Mouse (Mus musculus) midbrain, embryonic 15.5 days (tissue): ENCODE measurements around the gene 4930402F06Rik. TPM values are rescaled to one million over a fixed set of nuclear protein-coding genes. Genes with fewer than 3 reads are reported as not detected.

Source experiments
- ATAC-seq: fragments of 200-750 bp; cut with Nextera tagmentation; replicated peaks from 2 replicates; pipeline ENCODE4 v1.8.0; 2017; ENCODE audit warnings: moderate TSS enrichment
- H3K27ac ChIP-seq: fragments of 300-500 bp; sonication (generic); 2 replicates; pipeline ENCODE4 v1.5.1; 2015; ENCODE audit warnings: mild to moderate bottlenecking, inconsistent platforms
- H3K27me3 ChIP-seq: fragments of 300-500 bp; sonication (generic); replicated peaks from 2 replicates; pipeline ENCODE4 v1.6.1; 2015; ENCODE audit warnings: inconsistent platforms
- H3K36me3 ChIP-seq: fragments of 300-500 bp; sonication (generic); replicated peaks from 2 replicates; pipeline ENCODE4 v1.6.1; 2015; ENCODE audit warnings: inconsistent platforms
- H3K4me1 ChIP-seq: fragments of 300-500 bp; sonication (generic); 2 replicates; pipeline ENCODE4 v1.6.1; 2015; ENCODE audit warnings: inconsistent platforms
- H3K4me2 ChIP-seq: fragments of 300-500 bp; sonication (generic); 2 replicates; pipeline ENCODE4 v1.6.1; 2015; ENCODE audit warnings: inconsistent platforms, mild to moderate bottlenecking, moderate library complexity
- H3K4me3 ChIP-seq: fragments of 300-500 bp; sonication (generic); 2 replicates; pipeline ENCODE4 v1.5.1; 2015; ENCODE audit warnings: mild to moderate bottlenecking, inconsistent platforms
- H3K9ac ChIP-seq: fragments of 300-500 bp; sonication (generic); 2 replicates; pipeline ENCODE4 v1.6.1; 2015; ENCODE audit warnings: mild to moderate bottlenecking, inconsistent platforms
- H3K9me3 ChIP-seq: fragments of 300-500 bp; sonication (generic); 2 replicates; pipeline ENCODE4 v1.6.1; 2016; ENCODE audit warnings: inconsistent platforms
- WGBS: fragments of 180-500 bp; shearing (Covaris S2); methylation state at CpG from one replicate; pipeline ENCODE4 v1.1.7; 2015; ENCODE audit warnings: mixed read lengths; 5-methylcytosine and 5-hydroxymethylcytosine counted together
- polyA plus RNA-seq: library from polyadenylated mRNA; unstranded; fragments of >200 nt; fragmentation: Nextera tagmentation; extraction: Ambion mirVana; gene quantifications from 2 replicates; pipeline ENCODE4 v1.2.1, GENCODE M21; 2015

The 4930402F06Rik gene
- polyA plus RNA-seq, 1 experiment from 2014 or later: not detected

DNA sequence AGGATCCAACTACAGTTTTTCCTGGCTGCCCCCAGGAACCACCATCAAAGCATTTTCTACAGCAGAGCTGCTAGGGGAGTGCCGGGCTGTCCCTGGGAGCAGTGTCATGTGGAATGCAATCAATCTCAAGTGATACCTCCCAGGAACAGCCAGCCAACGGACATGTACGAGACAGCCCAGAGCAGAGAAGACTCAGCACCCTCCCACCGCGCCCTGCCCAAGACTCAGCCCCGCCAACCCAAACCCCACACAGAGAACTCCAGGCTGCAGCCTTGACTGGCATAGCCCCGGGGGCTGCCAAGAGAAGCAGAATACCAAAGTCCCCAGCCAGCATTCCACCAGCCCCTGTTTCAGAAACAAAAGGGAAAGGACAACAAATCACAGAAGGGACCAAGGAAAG is 35.0 kb upstream of the 4930402F06Rik start:
- WGBS: 68% methylated on average over 7 of the region's 7 CpGs
- Histone ChIP-seq H3K4me1 (no peaks in the 10 kb centered on the region), H3K27ac (no peak overlapping the region), H3K4me2 (no peak overlapping the region), H3K9ac (no peak overlapping the region), H3K27me3 (no peaks in the 10 kb centered on the region), H3K4me3 (no peak overlapping the region), H3K9me3 (no peaks in the 10 kb centered on the region), H3K36me3 (no peaks in the 10 kb centered on the region)
- ATAC-seq: no peak

GRCm38 (mm10) chr2:35430806-35431205 is 33.8 kb upstream of the 4930402F06Rik start:
- 54% methylated on average over 8 of the region's 8 CpGs for WGBS
- Histone ChIP-seq H3K4me2 (no peak overlapping the region), H3K4me3 (no peak overlapping the region), H3K9me3 (no peaks in the 10 kb centered on the region), H3K27me3 (no peaks in the 10 kb centered on the region), H3K36me3 (no peaks in the 10 kb centered on the region), H3K9ac (no peak overlapping the region), H3K27ac (no peak overlapping the region), H3K4me1 (no peaks in the 10 kb centered on the region)
- ATAC-seq: no peak

DNA sequence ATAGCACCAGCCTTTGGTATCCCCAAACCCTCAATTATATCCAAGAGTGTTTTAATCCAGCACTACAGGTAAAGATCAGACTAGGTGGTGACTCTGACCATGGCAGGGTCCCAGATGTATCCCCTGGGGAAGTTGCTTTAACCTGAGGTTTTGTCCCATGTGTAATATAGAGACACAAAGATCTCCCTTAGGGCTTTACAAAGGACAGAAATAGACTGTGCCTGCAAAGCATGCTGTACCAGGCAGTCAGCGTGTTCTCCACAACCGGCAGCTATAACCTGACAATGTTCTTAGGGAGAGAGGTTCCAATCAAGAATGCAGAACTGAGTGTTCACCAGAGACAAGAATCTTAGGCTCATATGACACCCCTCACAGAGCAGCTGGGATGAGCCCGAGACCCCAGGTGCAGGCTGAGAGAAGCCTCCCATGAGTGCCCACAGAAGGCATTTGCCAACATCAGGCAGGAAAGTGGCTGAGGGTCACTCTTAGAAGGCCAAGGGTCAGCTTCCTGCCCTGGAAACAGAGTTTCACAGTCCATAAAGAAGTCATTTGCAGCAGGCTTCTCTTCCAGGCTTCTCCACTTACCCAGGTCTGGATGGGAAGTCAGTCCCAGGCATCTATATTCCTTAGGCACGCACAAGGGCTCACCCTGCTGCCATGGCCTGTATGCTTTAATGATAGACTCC is 31.8 kb upstream of the 4930402F06Rik start:
- Histone ChIP-seq H3K27me3 (no peaks in the 10 kb centered on the region), H3K4me2 (no peak overlapping the region), H3K9me3 (no peaks in the 10 kb centered on the region), H3K4me1 (no peaks in the 10 kb centered on the region), H3K4me3 (no peak overlapping the region), H3K9ac (no peak overlapping the region), H3K27ac (no peak overlapping the region), H3K36me3 (no peaks in the 10 kb centered on the region)
- no peak for ATAC-seq
- WGBS: 88% methylated on average over 4 of the region's 4 CpGs

DNA sequence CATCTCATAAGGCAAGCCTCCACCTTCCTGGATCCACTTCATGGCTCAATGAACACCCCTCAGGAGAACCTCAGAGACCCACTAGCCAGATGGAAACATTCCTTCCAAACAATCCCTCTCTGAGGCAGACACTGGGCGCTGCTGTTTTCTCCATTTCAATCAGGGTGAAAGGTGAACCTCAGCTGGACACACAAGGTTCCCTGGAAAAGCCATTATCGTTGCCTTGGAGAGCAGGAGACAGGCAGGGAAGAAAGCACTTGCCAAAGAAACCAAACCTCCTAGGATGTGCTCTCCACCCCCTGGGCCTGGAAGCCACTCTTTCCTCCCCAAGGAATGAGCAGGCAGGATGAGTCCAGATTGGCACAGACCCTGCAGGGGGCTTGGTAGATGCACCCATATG is 30.6 kb upstream of the 4930402F06Rik start:
- ATAC-seq: no peak
- WGBS: 33% methylated on average over 2 of the region's 2 CpGs
- no peaks in the 10 kb centered on the region for H3K9me3 ChIP-seq

DNA sequence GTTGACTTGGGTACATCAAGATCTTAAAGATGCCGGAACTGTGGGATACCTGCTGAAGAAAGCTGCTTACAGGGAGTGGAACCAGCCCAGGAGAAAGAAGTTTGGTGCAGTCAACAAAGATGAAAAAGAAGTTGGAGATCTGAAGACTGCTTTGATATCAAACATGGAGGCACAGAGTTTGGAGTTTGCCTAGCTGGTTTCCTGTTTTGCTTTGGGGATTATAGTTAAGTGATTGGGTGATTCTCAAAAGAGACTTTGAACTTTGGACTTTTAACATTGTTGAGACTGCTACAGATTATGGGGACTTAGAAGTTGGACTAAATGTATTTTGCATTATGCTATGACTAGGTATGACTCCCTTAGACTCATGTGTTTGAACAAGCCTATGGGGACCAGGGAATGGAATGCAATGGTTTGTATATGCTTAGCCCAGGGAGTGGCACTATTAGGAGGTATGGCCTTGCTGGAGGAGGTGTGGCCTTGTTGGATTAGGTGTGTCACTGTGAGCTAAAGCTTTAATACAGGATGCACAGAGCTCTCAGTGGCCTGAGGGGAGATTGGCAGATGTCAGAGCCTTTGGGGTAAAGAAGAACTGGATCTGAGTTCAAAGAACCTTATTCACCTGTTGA is 26.9 kb upstream of the 4930402F06Rik start:
- H3K4me3 ChIP-seq: no peak overlapping the region
- ATAC-seq: no peak
- H3K4me1 ChIP-seq: no peaks in the 10 kb centered on the region
- no peak overlapping the region for H3K4me2 ChIP-seq
- no peak overlapping the region for H3K9ac ChIP-seq
- no peaks in the 10 kb centered on the region for H3K9me3 ChIP-seq
- no peak overlapping the region for H3K27ac ChIP-seq
- H3K27me3 ChIP-seq: no peaks in the 10 kb centered on the region
- WGBS: 97% methylated on average over 1 of the region's 1 CpGs
- H3K36me3 ChIP-seq: no peaks in the 10 kb centered on the region

More for the DNA sequence above, 30.6 kb upstream of the 4930402F06Rik start:
- H3K4me1 ChIP-seq: no peaks in the 10 kb centered on the region
- no peak overlapping the region for H3K27ac ChIP-seq
- no peaks in the 10 kb centered on the region for H3K36me3 ChIP-seq
- H3K4me3 ChIP-seq: no peak overlapping the region
- H3K4me2 ChIP-seq: no peak overlapping the region
- no peak overlapping the region for H3K9ac ChIP-seq
- H3K27me3 ChIP-seq: no peaks in the 10 kb centered on the region

GRCm38 (mm10) chr2:35422384-35422783 is 25.4 kb upstream of the 4930402F06Rik start:
- ATAC-seq: no peak
- H3K27me3 ChIP-seq: no peaks in the 10 kb centered on the region
- no peak overlapping the region for H3K4me3 ChIP-seq
- H3K9me3 ChIP-seq: no peaks in the 10 kb centered on the region
- H3K27ac ChIP-seq: no peak overlapping the region
- H3K36me3 ChIP-seq: no peaks in the 10 kb centered on the region
- no peak overlapping the region for H3K4me2 ChIP-seq
- WGBS: 94% methylated on average over 3 of the region's 3 CpGs
- H3K9ac ChIP-seq: no peak overlapping the region
- no peaks in the 10 kb centered on the region for H3K4me1 ChIP-seq

- no peaks in the 10 kb centered on the region for H3K4me1 ChIP-seq
- ATAC-seq: no peak
- no peak overlapping the region for H3K27ac ChIP-seq
- no peaks in the 10 kb centered on the region for H3K36me3 ChIP-seq
- H3K4me3 ChIP-seq: no peak overlapping the region
- H3K4me2 ChIP-seq: no peak overlapping the region
- 78% methylated on average over 1 of the region's 1 CpGs for WGBS
- no peaks in the 10 kb centered on the region for H3K9me3 ChIP-seq
- no peaks in the 10 kb centered on the region for H3K27me3 ChIP-seq
- no peak overlapping the region for H3K9ac ChIP-seq
These were observed 23.7 kb upstream of the 4930402F06Rik start for GRCm38 (mm10) chr2:35420681-35421080.

GRCm38 (mm10) chr2:35419671-35420070 is 22.7 kb upstream of the 4930402F06Rik start:
- Histone ChIP-seq H3K9ac (no peak overlapping the region), H3K9me3 (no peaks in the 10 kb centered on the region), H3K4me2 (no peak overlapping the region), H3K27ac (no peak overlapping the region), H3K4me3 (no peak overlapping the region), H3K36me3 (no peaks in the 10 kb centered on the region), H3K4me1 (no peaks in the 10 kb centered on the region), H3K27me3 (no peaks in the 10 kb centered on the region)
- 98% methylated on average over 2 of the region's 2 CpGs for WGBS
- no peak for ATAC-seq

DNA sequence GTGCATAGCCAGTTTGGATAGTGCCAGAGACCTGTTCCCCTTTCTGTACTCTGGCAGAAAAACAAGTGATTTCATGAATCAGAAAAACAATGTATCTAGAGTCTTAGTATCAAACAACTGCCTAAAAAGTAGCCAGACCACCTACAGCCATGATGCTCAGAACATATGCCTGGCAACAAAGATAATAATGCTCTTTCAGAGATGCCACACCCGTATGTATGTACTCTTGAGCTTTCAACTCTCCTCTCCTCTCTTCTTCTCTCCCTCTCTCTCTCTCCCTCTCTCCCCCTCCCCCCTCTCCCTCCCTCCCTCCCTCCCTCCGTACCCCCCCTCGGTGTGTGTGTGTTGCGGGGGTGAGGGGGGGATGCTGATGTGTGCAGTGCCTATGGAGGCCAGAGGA is 22.3 kb upstream of the 4930402F06Rik start:
- H3K4me2 ChIP-seq: no peak overlapping the region
- no peaks in the 10 kb centered on the region for H3K4me1 ChIP-seq
- no peak for ATAC-seq
- no peak overlapping the region for H3K9ac ChIP-seq
- no peaks in the 10 kb centered on the region for H3K9me3 ChIP-seq
- no peaks in the 10 kb centered on the region for H3K36me3 ChIP-seq
- H3K27me3 ChIP-seq: no peaks in the 10 kb centered on the region
- no peak overlapping the region for H3K4me3 ChIP-seq
- over 99% methylated on average over 4 of the region's 4 CpGs for WGBS
- H3K27ac ChIP-seq: no peak overlapping the region

- ATAC-seq: no peak
- no peak overlapping the region for H3K9ac ChIP-seq
- H3K9me3 ChIP-seq: no peaks in the 10 kb centered on the region
- no peak overlapping the region for H3K4me3 ChIP-seq
- no peaks in the 10 kb centered on the region for H3K4me1 ChIP-seq
- no peak overlapping the region for H3K4me2 ChIP-seq
- no peaks in the 10 kb centered on the region for H3K27me3 ChIP-seq
- H3K36me3 ChIP-seq: no peaks in the 10 kb centered on the region
- 76% methylated on average over 1 of the region's 1 CpGs for WGBS
- no peak overlapping the region for H3K27ac ChIP-seq
These were observed 20.3 kb upstream of the 4930402F06Rik start for GRCm38 (mm10) chr2:35417231-35417630.

GRCm38 (mm10) chr2:35416473-35416872 is 19.5 kb upstream of the 4930402F06Rik start:
- 88% methylated on average over 6 of the region's 6 CpGs for WGBS
- no peak overlapping the region for H3K9ac ChIP-seq
- H3K36me3 ChIP-seq: no peaks in the 10 kb centered on the region
- ATAC-seq: no peak
- no peak overlapping the region for H3K4me2 ChIP-seq
- H3K27me3 ChIP-seq: no peaks in the 10 kb centered on the region
- no peaks in the 10 kb centered on the region for H3K4me1 ChIP-seq
- no peak overlapping the region for H3K27ac ChIP-seq
- H3K4me3 ChIP-seq: no peak overlapping the region
- H3K9me3 ChIP-seq: no peaks in the 10 kb centered on the region

GRCm38 (mm10) chr2:35412810-35413209 is 15.8 kb upstream of the 4930402F06Rik start:
- WGBS: 87% methylated on average over 3 of the region's 3 CpGs

GRCm38 (mm10) chr2:35412246-35412645 is 15.3 kb upstream of the 4930402F06Rik start:
- Histone ChIP-seq H3K36me3 (no peaks in the 10 kb centered on the region), H3K27ac (no peak overlapping the region), H3K4me1 (no peaks in the 10 kb centered on the region), H3K4me3 (no peak overlapping the region), H3K4me2 (no peak overlapping the region), H3K27me3 (no peaks in the 10 kb centered on the region), H3K9me3 (no peaks in the 10 kb centered on the region), H3K9ac (no peak overlapping the region)
- 76% methylated on average over 2 of the region's 2 CpGs for WGBS
- no peak for ATAC-seq

More at GRCm38 (mm10) chr2:35412810-35413209, 15.8 kb upstream of the 4930402F06Rik start:
- Histone ChIP-seq H3K4me2 (no peak overlapping the region), H3K4me1 (no peaks in the 10 kb centered on the region), H3K27me3 (no peaks in the 10 kb centered on the region), H3K9me3 (no peaks in the 10 kb centered on the region), H3K9ac (no peak overlapping the region), H3K27ac (no peak overlapping the region), H3K36me3 (no peaks in the 10 kb centered on the region), H3K4me3 (no peak overlapping the region)
- no peak for ATAC-seq
